Mouse (Mus musculus) adrenal gland, adult 2 months (tissue): ENCODE results near the gene Zfp507. TPM values are rescaled to one million over a fixed set of nuclear protein-coding genes. Genes with fewer than 3 reads are reported as not detected.
A peak's percentile ranks its signal among the peaks of the same experiment; 100 is the strongest.

ENCODE experiments used
- DNase-seq: peaks from one replicate; pipeline ENCODE4 v3.0.0; 2021
- long read RNA-seq: library from polyadenylated mRNA; stranded (forward); transcript quantifications from one replicate; pipeline ENCODE4 v2.0.0, GENCODE M21; 2021
- polyA plus RNA-seq: library from polyadenylated mRNA; depleted of rRNA; stranded (reverse); fragments of >200 nt; gene quantifications from 2 replicates; pipeline ENCODE4 v1.2.3, GENCODE M21; 2012; rRNA removed
- total RNA-seq, 2 experiments: library from RNA; stranded (reverse); gene quantifications; 2 replicates each; pipeline ENCODE4 v1.2.3; 2021

Zfp507 gene
- total RNA-seq (10 to 100 TPM; 21.5 to 22.6 TPM), polyA plus RNA-seq (3.1 and 4.1 TPM in 2 replicates)
- long read RNA-seq, partial matches to known transcripts: 1 of 3 reads
- long read RNA-seq, other reads (novel, unspliced or antisense): 2 of 3 reads

DNA sequence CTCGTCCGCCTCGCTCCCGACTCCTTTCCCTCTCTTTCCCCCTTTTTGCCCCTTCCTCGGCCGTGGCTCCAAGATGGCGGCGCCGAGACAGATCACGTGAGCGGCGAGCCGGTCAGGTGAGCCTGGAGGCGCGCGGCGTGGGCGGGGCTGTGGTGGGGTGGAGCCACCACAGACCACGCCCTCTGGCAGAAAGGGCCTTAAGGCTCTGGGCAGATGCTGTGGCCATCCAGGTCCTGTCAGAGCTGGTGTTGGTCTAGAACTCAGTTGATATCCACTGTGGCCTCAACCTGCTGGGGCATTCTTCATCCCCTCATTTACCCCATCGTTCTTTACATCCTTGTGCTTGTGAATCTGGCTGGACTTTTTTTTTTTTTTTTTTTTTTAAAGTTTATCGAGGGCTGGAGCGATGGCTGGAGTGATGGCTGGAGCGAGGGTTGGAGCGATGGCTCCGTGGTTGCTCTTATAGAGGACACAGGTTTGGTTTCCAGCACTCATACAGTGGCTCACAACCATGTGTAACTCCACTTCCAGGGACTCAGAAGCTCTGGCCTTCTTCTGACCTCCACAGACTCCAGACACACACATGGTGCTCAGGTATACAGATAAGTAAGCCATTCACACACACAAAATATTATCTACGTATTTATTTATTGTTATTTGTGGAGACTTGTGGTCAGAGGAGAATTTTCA, at the start of gene Zfp507:
TSS of gene Zfp507 (minus strand) at position 98 of the 690 bp plus-strand sequence.
- DNase-seq: peak; percentile 93

DNA sequence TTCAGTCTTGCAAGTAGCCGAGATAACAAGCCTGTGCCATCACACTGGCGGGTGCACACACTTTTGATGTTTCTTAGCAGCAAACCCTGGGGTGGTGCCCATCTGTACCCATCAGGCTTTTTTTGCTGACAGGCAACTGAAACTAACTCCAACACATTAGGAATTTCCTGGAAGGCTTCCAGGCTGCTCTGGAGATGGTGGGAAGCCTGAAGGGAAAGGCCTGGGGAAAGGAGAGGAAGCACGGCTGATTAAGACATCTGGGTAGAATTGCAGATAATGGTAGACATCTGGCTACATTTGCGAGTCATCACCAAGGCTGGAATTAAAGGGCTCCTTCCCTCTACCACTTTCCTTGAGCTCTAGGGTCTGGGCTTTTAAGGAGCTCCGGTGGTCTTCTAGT, 47.6 kb upstream of the Zfp507 start:
- DNase-seq: no peak

DNA sequence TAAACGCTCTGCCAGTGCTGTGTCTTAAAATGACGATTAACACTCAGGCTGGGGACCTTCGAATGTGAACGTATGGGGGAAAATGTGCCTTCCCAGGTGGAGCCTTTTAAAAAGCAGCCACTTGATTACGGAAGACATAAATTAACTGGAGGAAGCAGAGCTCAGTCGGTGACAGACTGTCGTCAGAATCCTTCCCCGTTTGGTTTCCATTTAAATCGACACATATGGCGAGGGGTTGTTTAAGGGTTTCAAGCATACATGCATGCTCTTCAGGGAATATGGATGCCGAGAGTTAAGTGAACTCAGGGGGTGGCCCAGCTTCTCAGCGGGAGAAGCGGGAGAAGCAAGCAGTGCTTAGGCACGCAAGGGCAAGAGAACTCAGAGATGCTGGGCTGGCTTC, 45.7 kb upstream of the Zfp507 start:
- no peak for DNase-seq

DNA sequence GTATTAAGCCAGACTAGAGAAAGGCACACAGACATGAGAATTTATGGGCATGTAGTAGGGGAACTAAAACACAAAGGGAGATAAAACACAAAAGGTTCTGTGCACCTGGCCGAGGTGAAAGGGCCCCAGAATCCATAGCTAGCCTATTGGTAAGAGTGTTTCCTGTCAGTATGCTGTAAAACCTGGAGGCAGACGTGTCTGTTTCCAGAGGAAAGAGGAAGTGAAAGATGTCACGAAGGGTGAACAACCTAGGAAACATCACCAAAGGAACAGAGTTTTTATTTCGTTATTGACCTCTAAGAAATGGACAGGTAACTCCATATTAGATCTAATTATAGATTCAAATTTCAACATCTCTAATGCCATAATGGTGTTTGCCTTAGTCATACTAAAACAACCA, 37.7 kb upstream of the Zfp507 start:
- DNase-seq: no peak

DNA sequence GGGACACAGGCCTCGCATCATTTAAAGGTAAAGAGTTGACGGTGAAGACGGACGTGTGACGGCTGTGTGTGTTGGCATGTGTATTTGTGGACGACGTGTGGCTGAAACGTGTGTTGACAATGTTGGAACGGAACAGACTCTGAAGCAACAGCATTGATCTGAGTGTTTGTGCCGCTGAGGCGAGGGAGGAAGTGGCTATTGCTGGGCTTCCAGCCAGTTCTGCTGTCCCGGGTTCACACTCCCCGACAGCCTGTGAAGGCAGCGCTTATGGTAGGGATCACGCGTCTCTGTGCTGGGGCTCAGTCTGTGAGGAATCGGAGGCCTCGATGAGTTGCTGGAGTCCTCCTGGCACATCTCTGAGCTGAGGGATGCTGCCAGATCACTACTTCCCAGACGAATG, 34.0 kb upstream of the Zfp507 start:
- DNase-seq: peak; percentile 19

DNA sequence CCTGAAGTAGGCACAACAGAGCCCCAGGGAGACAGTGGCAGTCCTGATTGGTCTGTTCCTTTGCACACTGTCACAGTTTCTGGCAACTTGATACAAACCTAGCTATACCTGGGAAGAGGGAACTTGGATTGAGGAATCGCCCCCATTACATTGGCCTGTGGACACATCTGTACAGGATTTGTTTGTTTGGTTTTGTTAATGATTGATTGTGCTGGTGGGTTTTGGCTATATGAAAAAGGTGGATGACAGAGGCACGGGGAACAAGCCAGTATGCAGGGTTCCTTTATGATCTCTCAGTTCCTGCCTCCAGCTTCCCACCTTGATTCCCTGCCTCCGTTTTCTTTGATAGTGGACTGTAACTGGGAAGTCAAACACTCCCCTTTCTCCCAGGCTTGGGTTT, 33.6 kb upstream of the Zfp507 start:
- DNase-seq: no peak

DNA sequence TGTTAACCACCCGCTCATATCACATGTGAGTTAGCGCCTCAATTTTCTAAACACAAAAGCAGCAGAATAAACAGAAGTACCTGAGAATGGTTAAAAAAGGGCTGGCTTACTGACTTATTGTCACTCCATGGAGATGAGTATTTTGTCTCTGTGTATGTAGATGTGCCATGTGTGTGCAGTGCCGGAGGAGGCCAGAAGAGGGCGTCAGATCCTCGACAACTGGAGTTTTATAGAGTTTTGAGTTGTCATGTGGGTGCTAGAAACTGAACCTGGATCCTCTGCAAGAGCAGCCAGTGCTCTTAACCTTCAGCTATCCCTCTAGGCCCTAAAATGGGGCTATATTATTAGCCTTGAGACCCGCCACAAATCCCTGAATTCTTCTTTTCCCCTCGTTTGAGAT, 27.3 kb upstream of the Zfp507 start:
- DNase-seq: no peak

DNA sequence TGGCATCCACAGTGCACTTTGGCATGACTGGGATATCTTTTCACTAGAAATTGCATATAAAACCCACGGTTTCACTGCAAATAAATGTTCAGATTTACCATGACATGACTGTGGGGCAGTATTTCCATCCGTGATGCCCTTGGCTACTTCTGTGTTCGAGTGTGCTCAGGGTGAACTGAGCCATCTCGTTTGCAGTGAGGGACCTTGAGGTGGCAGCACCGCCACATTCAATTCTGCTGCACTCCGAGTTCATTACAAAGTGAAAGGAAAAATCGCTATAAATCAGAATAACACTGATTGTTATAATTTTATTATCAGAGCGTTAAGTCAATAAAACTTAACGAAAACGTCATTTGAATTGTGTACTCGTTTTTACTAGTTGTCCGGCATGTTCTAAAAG, 21.1 kb upstream of the Zfp507 start:
- no peak for DNase-seq

DNA sequence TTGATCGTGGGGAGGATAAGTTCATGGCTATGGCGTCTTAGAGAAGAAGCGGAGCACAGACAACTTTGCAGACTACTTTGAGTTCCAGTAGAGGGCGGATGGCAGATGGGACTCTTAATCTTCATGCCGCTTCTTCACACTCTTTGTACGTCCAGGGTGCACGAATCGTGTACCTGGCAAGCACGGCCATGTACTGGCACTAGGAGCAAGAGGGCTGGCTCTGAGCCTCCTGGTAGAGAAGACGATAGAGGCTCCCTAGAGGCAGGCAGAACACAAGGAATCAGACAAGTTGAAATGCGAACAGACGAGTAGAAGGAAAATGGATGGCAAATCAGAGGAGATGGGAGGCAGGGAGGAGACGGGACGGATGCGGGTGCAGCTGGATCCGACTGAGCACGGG, 19.5 kb upstream of the Zfp507 start:
- DNase-seq: no peak

DNA sequence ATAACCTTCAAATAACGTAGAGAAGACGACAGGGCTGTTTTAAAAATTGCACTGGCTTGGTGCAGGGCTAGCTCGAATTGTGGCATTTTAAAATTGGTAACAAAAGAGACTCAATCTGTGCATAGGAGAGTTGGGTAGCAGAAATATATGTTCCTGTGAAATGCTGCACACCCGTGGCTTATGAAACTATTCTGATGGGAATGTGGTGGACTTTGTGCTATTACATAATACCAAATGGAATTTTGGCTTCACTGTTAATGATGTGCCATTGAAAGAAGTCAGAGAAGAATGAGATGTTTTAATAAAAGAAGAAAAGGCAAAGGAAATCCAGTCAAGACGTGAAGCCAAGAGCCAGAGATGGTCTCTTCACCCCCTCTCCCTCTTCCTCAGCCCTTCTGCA, 18.6 kb upstream of the Zfp507 start:
- no peak for DNase-seq

DNA sequence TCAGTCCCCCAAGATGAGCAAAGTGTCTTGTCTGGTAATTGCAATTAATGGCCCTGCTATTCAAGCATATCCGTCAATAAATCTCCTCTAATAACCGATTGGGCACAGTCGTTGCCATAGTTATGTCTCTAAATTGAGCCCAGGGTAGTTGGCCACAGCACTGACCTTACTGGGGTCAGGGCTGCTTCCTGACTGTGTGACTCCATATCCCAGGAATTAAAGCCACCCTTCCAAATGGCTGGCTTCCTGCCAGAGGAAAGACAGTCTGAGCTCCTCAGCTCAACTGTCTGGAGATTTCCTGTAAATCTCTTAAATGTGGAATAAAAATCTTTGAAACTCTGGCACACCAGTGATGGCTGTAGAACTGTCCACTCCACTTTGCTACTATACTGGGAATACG, 16.7 kb upstream of the Zfp507 start:
- DNase-seq: peak; percentile 76

DNA sequence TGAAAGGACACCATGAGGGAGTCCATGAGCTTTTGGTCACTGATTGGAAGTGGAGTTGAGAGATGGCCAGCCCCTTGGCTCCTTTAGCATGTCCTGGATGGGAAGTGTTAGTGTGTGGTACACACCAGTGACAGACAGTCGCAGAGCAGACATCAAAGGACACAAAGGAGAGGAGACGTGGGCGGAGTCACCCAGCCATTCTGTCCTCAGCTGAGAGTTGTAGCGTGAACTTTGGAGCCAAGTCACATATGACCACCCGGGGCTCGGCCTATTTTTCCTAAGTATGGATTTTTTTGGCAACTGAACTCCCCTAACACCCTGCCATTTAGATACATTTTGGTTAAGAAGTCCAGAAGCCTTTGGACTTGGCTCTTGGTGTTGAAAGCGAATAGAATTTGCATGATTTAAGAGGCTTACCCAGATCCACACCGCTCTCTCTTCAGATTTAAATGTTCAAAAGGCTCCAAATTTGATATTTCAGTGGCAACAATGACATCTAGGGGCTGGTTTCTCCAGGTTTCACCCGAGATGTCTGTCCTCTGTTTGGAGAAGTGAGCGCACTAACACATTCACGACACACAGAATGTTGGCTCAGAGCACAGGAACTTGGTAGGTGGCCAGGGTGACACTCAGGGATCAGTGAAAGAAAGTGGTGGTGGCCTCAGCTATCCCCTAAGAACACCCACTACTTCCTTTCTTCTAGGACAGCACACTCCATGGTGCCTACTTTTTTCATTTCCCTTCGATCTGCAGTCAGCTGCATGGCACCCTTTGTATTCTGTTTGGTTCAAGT, 12.2 kb upstream of the Zfp507 start:
- no peak for DNase-seq

DNA sequence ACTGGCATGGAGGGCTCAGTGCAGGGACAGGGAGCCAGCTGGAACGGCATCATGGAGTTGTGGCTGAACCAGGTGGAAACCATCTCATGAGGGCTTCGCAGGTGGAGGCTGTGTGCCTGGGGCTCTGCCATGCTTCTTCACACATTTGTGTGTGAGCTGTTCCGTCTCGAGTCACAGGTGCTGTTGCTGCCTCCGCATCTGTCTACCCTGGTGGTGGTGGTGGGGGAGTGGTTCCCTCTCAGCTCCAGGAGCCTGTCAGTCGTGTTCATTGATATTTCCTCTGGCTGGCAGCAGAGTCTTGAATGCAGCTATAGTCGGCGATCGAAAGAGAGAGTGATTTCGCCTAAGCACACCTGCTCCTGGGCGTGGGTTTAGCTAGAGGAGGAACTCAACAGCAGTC, 10.5 kb upstream of the Zfp507 start:
- DNase-seq: no peak

DNA sequence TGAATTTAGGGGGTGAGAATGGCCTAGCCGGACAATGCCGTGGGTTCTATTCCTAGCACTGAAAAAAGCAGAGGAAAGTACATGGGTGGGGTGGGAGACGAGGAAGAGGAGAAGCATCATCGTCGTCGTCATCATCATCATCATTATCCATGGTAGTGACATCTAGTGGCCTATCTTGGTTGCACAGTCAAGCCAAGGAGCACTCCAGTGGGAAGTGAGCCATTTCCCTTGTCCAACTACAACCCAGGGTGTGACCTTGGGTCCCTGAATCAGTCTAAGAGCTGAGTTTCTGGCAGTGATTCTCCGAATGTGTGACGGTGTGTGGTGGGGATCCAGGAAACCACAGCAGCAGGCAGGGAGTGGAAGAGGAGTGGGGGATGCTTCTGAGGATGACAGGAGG, 7.9 kb upstream of the Zfp507 start:
- peak; percentile 80 for DNase-seq

DNA sequence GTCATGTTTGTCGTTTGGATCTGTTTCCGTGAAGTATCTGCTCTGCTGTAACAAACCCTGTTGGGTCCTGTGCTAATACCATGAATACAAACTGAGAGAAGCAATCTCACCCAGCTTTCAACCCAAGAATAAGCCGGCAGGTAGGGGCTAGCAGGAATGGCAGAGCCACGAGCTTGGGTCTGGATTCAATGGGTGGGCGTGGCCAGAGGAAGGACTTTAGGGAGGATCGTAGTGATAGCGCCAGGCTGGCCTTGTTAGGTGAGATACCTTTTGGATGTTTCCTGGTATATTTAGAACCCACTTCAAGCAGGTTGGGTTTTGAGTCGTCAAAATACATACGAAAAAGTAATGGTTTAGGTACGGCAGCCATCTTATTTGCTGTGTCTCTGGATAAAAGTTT, 1.4 kb upstream of the Zfp507 start:
- no peak for DNase-seq

DNA sequence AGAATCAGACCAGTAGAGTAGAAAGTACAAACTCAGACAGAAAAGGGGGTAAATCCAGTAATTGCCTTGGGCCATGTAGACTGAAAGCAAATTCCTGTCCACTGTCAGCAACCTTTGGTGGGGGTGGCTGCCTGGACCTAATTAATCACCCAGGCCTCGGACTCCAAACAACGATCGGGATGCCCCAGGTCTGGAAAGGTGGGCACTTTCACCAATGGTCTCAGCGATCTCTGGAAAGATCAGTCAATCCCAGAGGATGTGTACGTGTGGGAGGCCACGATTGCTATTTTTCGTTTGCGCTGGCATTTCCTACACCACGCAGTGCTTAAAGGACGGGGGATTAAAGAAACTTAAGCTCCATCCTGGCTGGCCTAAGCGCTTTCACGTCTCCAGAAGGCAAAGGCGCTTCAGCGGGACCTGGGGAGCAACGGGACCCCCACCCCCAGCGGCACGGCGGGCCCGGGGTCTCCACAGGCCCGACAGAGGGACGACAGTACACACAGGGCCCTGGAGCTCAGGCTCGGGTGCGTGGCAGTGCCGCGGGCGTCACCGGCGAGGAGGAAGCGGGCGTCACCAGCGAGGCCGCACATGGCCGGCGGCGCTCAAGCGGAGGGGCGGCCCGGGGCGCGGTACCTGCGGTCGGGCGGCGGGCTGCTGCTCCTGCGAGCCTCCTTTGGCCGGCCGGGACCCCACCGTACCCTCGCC, 450 bp downstream of the Zfp507 start:
- no peak for DNase-seq

DNA sequence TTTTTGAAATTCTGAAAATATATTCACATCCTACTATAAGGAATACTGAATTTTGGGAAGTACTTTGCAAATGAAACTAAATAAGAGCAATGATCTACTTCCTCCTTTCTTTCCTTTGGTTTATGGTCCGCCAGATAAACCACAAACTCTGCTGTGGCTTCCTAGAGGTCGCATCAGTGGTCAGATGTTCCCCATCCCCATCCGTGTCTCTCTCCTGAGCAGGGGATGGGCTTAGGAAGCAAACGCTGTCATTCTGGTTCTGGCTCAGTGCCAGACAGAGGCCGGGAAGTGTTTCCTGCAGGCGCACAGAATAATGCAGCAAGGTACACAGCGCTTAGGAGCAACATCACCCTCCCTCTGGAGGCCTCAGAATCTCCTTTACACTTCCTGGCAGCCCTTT, 6.7 kb downstream of the Zfp507 start:
- no peak for DNase-seq

DNA sequence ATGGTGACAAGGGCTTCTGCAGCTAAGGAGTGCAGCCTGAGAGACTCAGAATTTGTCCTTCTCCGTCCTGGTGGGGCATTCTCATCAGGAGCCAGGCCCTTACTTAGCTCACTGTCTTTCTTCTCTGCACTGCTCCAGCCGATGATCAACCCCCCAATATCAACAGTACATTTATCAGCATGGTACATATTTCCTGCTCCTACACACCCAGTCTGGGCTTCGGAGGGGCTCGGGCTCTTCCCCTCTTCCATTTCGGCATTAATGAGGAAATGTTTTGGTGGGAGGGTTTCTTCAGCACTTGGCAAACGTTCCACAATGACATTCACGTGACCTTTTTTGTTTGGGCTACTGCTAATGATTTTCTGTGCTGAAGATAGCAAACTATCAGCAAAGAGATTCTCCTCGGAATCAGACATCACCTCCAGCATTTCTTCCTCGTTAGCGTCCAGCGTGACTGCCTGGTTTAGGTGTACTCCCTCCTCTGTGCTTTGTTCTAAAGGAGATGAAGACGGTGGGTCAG, 8.6 kb downstream of the Zfp507 start:
- no peak for DNase-seq

DNA sequence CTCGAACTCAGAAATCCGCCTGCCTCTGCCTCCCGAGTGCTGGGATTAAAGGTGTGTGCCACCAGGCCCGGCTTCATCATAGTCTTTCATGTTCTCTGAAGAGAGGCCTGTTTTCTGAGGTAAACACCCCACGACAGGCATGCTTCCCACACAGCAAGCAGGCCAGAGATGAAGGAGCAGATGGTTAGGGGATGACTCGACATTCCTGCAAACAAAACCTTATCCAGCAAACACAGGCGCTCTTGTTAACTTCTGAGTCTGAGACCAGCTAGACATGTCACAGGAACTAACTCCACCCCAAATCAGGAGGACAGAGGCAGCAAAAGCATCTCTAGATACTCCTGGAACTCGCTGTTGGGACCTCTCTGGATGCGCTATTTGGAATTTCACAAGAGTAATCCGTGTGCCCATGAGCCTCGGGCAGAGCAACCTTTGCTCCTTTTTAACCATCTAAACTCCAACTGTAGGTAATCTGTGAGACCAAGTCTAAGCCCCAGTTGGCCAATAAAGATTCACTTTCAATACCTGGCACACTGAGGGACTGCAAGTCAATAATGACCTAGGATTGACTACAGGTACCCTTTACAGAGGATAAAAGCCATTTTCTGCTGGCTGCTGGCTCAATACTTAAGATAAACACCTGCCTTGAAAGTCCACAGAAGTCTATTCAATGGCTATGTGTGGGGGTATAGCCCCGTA, 10.5 kb downstream of the Zfp507 start:
- DNase-seq: no peak

DNA sequence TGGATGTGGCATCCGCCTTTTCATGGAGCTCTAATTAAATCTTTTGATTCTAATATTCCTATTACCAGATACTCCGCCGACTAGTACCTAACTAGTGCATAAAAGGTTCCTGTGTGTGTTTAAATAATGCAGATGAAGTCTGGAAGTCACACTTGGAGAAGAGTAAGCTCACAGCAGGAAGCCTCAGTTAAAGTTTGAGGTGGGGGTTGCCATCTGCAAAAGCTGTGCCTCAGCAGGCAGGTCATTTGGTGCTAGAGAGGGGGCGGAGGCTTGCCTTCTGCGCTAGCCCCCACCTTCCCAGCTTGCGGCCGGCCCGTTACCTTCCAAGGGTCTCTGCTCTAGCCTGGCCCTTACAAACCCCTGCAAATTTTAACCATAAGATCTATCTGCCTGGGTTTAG, 11.9 kb downstream of the Zfp507 start:
- no peak for DNase-seq

DNA sequence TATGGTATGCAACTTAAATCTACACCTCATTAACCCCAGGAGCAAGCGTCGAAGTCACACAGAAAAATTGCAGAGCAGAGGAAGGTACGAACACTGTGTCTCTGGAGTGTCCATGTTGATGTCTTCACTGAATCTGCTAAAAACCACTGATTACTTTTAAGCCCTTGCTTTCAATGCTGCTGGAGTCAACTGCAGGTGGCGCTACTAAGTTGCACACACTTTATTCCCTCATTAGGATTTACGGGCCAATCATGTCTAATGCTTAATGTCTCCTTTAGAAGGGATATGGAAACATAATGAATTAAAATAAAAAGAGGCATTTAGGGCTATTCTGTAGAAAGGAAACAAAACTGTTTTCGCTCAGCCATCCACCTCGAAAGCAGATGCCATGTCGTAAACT, 12.6 kb downstream of the Zfp507 start:
- DNase-seq: no peak

DNA sequence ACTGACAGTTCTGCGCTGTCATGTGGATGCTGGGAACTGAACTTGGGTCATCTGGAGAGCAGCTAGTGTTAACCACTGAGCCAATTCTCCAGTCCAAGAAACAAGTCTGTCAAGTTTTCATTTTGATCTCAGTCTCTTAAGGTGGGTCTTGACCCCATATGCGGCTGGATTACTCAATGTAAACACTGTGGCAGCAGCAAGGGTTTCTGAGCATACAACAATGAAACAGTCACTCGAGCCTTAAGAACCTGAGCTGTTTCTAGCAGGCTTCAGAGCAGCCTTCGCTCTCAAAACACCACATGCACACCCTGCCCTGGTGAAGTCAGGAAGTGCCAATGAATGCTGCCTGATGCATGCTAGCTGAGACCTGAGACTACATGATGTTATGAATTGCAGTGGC, 17.2 kb downstream of the Zfp507 start:
- DNase-seq: no peak
